Mouse (Mus musculus): ENCODE results near the gene Itga10. TPM values are rescaled to one million over a fixed set of nuclear protein-coding genes. Genes with fewer than 3 reads are reported as not detected.
"Not testable (repeated sequence)": the region's sequence is repeated elsewhere in the genome, so short reads cannot be mapped to it uniquely, and the experiment has no call there.

Itga10 gene
- polyA plus RNA-seq, 1 experiment: 4.7 TPM

- no peak for TF ChIP-seq CTCF (IDR thresholded peaks at IDR 0.05; ENCODE audit: borderline replicate concordance, insufficient read depth, low read depth, low read length)
- TF ChIP-seq POLR2A (IDR thresholded peaks at IDR 0.05; ENCODE audit: borderline replicate concordance, insufficient read depth, low read length): no peak
- no peak overlapping the region for H3K27ac ChIP-seq (ENCODE audit: insufficient read depth, low read length)
- no peaks in the 10 kb centered on the region for H3K27me3 ChIP-seq (ENCODE audit: control insufficient read depth, insufficient read depth, low read length)
- DNase-seq: no peak
- no peak overlapping the region for H3K4me3 ChIP-seq (replicated peaks; ENCODE audit: insufficient read depth, low read depth, low read length)
- 88% methylated on average over 3 of the region's 3 CpGs for WGBS
- no peaks in the 10 kb centered on the region for H3K4me1 ChIP-seq (ENCODE audit: control insufficient read depth, insufficient read depth, low read length)
These were observed 29.8 kb downstream of the Itga10 start for GRCm38 (mm10) chr3:96675171-96675570.

DNA sequence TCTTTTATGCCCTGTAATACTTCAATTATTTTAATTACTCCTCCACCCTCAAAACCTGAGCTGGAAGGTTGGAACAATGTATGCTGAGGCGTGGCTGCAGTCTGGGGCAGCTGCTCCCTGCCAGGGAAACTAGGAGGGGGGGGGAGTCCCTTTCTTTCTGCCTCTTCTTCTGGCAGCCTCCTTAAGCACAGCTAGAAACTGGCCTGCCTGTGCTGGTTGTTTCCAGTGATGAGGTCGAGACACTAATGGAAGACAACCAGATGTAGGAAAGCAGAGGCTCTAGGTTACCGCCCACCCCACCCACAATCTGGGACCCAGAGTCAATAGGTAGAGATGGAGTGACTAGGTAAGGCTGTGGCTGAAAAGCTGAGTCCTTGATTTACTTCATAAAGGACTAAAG, 30.3 kb downstream of the Itga10 start:
- 46% methylated on average over 3 of the region's 3 CpGs for WGBS
- Histone ChIP-seq H3K27ac (ENCODE audit: insufficient read depth, low read length) (no peak overlapping the region), H3K4me3 (replicated peaks; ENCODE audit: insufficient read depth, low read depth, low read length) (no peak overlapping the region), H3K27me3 (ENCODE audit: control insufficient read depth, insufficient read depth, low read length) (no peaks in the 10 kb centered on the region), H3K4me1 (ENCODE audit: control insufficient read depth, insufficient read depth, low read length) (no peaks in the 10 kb centered on the region)
- no peak for DNase-seq
- TF ChIP-seq CTCF (IDR thresholded peaks at IDR 0.05; ENCODE audit: borderline replicate concordance, insufficient read depth, low read depth, low read length): no peak
- TF ChIP-seq POLR2A (IDR thresholded peaks at IDR 0.05; ENCODE audit: borderline replicate concordance, insufficient read depth, low read length): no peak

DNA sequence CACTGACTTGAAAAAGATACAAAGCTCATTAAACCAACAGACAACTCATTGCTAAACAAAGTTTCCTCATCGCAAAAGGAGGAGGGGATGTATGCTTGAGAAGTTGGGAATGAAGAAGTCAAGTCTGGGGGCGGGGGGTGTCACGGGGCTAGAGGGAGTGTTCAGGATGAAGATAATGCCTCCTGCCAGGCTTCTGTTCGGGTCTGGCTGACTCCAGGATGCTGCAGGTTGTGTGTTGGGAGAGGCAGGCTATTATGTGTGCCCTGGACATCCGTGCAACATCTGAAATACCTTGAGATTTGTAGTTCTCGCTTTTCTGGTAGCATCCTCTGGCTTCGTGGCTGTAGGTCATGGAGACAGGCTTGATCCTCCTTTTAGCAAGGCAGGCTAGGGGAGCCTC, 33.1 kb downstream of the Itga10 start:
- TF ChIP-seq CTCF (IDR thresholded peaks at IDR 0.05; ENCODE audit: borderline replicate concordance, insufficient read depth, low read depth, low read length) (no peak), POLR2A (IDR thresholded peaks at IDR 0.05; ENCODE audit: borderline replicate concordance, insufficient read depth, low read length) (no peak)
- no peak for DNase-seq
- H3K27ac ChIP-seq (ENCODE audit: insufficient read depth, low read length): no peak overlapping the region
- WGBS: 68% methylated on average over 7 of the region's 7 CpGs
- H3K4me1 ChIP-seq (ENCODE audit: control insufficient read depth, insufficient read depth, low read length): no peaks in the 10 kb centered on the region
- H3K4me3 ChIP-seq (replicated peaks; ENCODE audit: insufficient read depth, low read depth, low read length): no peak overlapping the region
- no peaks in the 10 kb centered on the region for H3K27me3 ChIP-seq (ENCODE audit: control insufficient read depth, insufficient read depth, low read length)

GRCm38 (mm10) chr3:96679159-96679674, 33.8 kb downstream of the Itga10 start:
- no peaks in the 10 kb centered on the region for H3K4me1 ChIP-seq (ENCODE audit: control insufficient read depth, insufficient read depth, low read length)
- WGBS: 45% methylated on average over 5 of the region's 5 CpGs
- no peak overlapping the region for H3K27ac ChIP-seq (ENCODE audit: insufficient read depth, low read length)
- no peak for DNase-seq
- TF ChIP-seq CTCF (IDR thresholded peaks at IDR 0.05; ENCODE audit: borderline replicate concordance, insufficient read depth, low read depth, low read length) (no peak), POLR2A (IDR thresholded peaks at IDR 0.05; ENCODE audit: borderline replicate concordance, insufficient read depth, low read length) (no peak)
- H3K4me3 ChIP-seq (replicated peaks; ENCODE audit: insufficient read depth, low read depth, low read length): no peak overlapping the region
- H3K27me3 ChIP-seq (ENCODE audit: control insufficient read depth, insufficient read depth, low read length): no peaks in the 10 kb centered on the region

DNA sequence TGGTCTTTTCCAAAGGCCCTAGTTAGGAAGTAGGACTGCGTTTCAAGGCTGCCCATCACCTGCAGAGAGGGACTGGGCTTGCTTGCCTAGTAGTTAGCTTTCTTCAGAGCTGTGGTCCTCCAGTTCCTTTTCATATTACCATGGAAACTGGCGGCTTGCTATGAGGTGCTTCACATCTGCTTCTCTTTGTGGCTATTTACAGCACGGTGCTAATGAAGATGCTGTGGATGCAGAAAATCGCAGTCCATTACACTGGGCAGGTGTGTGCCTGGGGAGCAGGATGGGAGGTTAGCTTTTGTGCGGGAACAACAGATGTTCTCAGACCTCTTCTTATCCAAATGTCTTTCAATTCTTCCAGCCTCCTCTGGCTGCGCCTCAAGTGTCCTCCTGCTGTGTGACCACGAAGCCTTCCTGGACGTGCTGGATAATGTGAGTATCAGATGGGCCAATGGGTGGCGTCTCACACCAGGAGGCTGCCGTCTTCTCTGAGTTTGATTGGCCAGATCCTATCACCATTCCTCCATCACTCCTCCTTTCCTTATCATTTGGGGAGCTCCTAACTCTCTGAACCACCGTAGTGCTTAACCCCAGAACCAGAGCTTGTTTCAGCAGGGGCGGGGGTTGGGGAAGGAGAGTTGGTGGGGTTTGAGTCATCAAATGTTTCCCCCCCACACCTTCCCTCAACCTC, 35.0 kb downstream of the Itga10 start:
- no peak for DNase-seq
- Histone ChIP-seq H3K27ac (ENCODE audit: insufficient read depth, low read length) (no peak overlapping the region), H3K4me3 (replicated peaks; ENCODE audit: insufficient read depth, low read depth, low read length) (no peak overlapping the region), H3K27me3 (ENCODE audit: control insufficient read depth, insufficient read depth, low read length) (no peaks in the 10 kb centered on the region), H3K4me1 (ENCODE audit: control insufficient read depth, insufficient read depth, low read length) (no peaks in the 10 kb centered on the region)
- WGBS: 38% methylated on average over 12 of the region's 12 CpGs
- TF ChIP-seq POLR2A (IDR thresholded peaks at IDR 0.05; ENCODE audit: borderline replicate concordance, insufficient read depth, low read length) (no peak), CTCF (IDR thresholded peaks at IDR 0.05; ENCODE audit: borderline replicate concordance, insufficient read depth, low read depth, low read length) (no peak)

GRCm38 (mm10) chr3:96683496-96683895, 38.1 kb downstream of the Itga10 start:
- WGBS: 75% methylated on average over 3 of the region's 3 CpGs
- no peak for DNase-seq
- Histone ChIP-seq H3K27ac (ENCODE audit: insufficient read depth, low read length) (no peak overlapping the region), H3K27me3 (ENCODE audit: control insufficient read depth, insufficient read depth, low read length) (no peaks in the 10 kb centered on the region), H3K4me3 (replicated peaks; ENCODE audit: insufficient read depth, low read depth, low read length) (no peak overlapping the region), H3K4me1 (ENCODE audit: control insufficient read depth, insufficient read depth, low read length) (no peaks in the 10 kb centered on the region)
- no peak for TF ChIP-seq CTCF (IDR thresholded peaks at IDR 0.05; ENCODE audit: borderline replicate concordance, insufficient read depth, low read depth, low read length)
- no peak for TF ChIP-seq POLR2A (IDR thresholded peaks at IDR 0.05; ENCODE audit: borderline replicate concordance, insufficient read depth, low read length)

- TF ChIP-seq CTCF (IDR thresholded peaks at IDR 0.05; ENCODE audit: borderline replicate concordance, insufficient read depth, low read depth, low read length) (no peak), POLR2A (IDR thresholded peaks at IDR 0.05; ENCODE audit: borderline replicate concordance, insufficient read depth, low read length) (no peak)
- no peaks in the 10 kb centered on the region for H3K4me1 ChIP-seq (ENCODE audit: control insufficient read depth, insufficient read depth, low read length)
- WGBS: 62% methylated on average over 17 of the region's 17 CpGs
- H3K27ac ChIP-seq (ENCODE audit: insufficient read depth, low read length): no peak overlapping the region
- DNase-seq: no peak
- H3K27me3 ChIP-seq (ENCODE audit: control insufficient read depth, insufficient read depth, low read length): no peaks in the 10 kb centered on the region
- peak overlapping the region; percentile 6 for H3K4me3 ChIP-seq (replicated peaks; ENCODE audit: insufficient read depth, low read depth, low read length)
These were observed 38.9 kb downstream of the Itga10 start for GRCm38 (mm10) chr3:96684151-96684821.

DNA sequence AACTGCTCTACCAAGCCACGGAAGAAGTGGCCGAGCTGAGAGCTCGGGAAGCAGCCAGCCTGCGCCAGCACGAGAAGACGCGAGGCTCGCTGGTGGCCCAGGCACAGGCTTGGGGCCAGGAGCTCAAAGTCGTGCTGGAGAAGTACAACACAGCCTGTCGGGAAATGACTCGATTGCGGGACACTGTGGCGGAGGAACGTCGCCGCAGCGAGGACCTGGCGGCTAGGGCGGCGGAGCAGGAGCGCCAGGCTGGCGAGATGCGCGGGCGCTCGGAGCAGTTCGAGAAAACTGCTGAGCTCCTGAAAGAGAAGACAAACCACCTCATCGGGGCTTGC, 39.4 kb downstream of the Itga10 start:
- Histone ChIP-seq H3K4me1 (ENCODE audit: control insufficient read depth, insufficient read depth, low read length) (no peaks in the 10 kb centered on the region), H3K27me3 (ENCODE audit: control insufficient read depth, insufficient read depth, low read length) (no peaks in the 10 kb centered on the region; the same call in 1 of the 2 replicates), H3K27ac (ENCODE audit: insufficient read depth, low read length) (no peak overlapping the region), H3K4me3 (replicated peaks; ENCODE audit: insufficient read depth, low read depth, low read length) (peak overlapping the region; percentile 6)
- 34% methylated on average over 28 of the region's 28 CpGs for WGBS
- no peak for TF ChIP-seq CTCF (IDR thresholded peaks at IDR 0.05; ENCODE audit: borderline replicate concordance, insufficient read depth, low read depth, low read length)
- peak in 1 of 2 experiments; percentile 32 for DNase-seq

DNA sequence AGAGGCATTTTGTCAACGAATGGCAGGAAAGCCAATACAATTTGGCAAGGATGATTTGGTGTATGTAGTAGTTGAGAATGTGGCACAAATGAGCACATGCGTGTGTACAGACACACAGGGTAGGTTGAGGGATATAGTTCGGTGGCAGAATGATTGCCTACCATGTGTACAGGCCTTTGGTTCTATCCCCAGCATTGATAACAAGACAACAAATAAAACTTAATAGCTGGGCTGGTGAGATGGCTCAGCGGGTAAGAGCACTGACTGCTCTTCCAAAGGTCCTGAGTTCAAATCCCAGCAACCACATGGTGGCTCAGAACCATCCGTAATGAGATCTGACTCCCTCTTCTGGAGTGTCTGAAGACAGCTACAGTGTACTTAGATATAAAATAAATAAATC, 40.7 kb downstream of the Itga10 start:
- not testable (repeated sequence) for H3K4me3 ChIP-seq (replicated peaks; ENCODE audit: insufficient read depth, low read depth, low read length); H3K27ac ChIP-seq (ENCODE audit: insufficient read depth, low read length); H3K4me1 ChIP-seq (ENCODE audit: control insufficient read depth, insufficient read depth, low read length); DNase-seq; H3K27me3 ChIP-seq (ENCODE audit: control insufficient read depth, insufficient read depth, low read length)
- 95% methylated on average over 5 of the region's 5 CpGs for WGBS
